Mouse (Mus musculus): ENCODE results near the gene Pcbd2. TPM values are rescaled to one million over a fixed set of nuclear protein-coding genes. Genes with fewer than 3 reads are reported as not detected.

The Pcbd2 gene
- polyA plus RNA-seq (2014; fragmentation: Nextera tagmentation; extraction: Ambion mirVana) = 59.1 and 64.6 TPM in 2 replicates

- no peaks in the 10 kb centered on the region for H3K4me1 ChIP-seq (ENCODE audit: control insufficient read depth, insufficient read depth, low read length)
Measured at GRCm38 (mm10) chr13:55727120-55727838, at the start of gene Pcbd2. Gene Pcbd2, plus strand, starts transcription at chr13:55727368.

GRCm38 (mm10) chr13:55682201-55682600 is 45.0 kb upstream of the Pcbd2 start:
- 0 out of 2 replicates have a peak, but pooled peaks cover 7% of the 10 kb centered on the region for H3K4me1 ChIP-seq (ENCODE audit: control insufficient read depth, insufficient read depth, low read length)
- no peak overlapping the region for H3K9ac ChIP-seq (ENCODE audit: low read depth, low read length)
- H3K4me2 ChIP-seq = no peak overlapping the region
- H3K36me3 ChIP-seq (ENCODE audit: control insufficient read depth, insufficient read depth, low read length) = peaks cover 11% of the 10 kb centered on the region
- WGBS (ENCODE audit: insufficient replicate concordance) = 86% methylated on average over 9 of the region's 9 CpGs
- H3K4me3 ChIP-seq (ENCODE audit: low read depth, low read length) = no peak overlapping the region
- H3K27ac ChIP-seq (ENCODE audit: low read depth, low read length) = no peak overlapping the region
- no peaks in the 10 kb centered on the region for H3K9me3 ChIP-seq (replicated peaks; ENCODE audit: control insufficient read depth, low read length)
- H3K27me3 ChIP-seq (ENCODE audit: control insufficient read depth, insufficient read depth, low read length) = no peaks in the 10 kb centered on the region
- no peak for ATAC-seq (replicated peaks; ENCODE audit: insufficient number of reproducible peaks, low FRiP score, low TSS enrichment)

More at GRCm38 (mm10) chr13:55727120-55727838, at the start of gene Pcbd2:
- no peaks in the 10 kb centered on the region for H3K27me3 ChIP-seq (ENCODE audit: control insufficient read depth, insufficient read depth, low read length)
- peak within 1 kb of the TSS; percentile 85 for H3K9ac ChIP-seq (ENCODE audit: low read depth, low read length)
- peak; percentile 89 for ATAC-seq (replicated peaks; ENCODE audit: insufficient number of reproducible peaks, low FRiP score, low TSS enrichment)
- WGBS (ENCODE audit: insufficient replicate concordance) = under 1% methylated on average over 62 of the region's 73 CpGs
- H3K9me3 ChIP-seq (replicated peaks; ENCODE audit: control insufficient read depth, low read length) = no peaks in the 10 kb centered on the region
- peaks cover 5% of the 10 kb centered on the region; the same call in 1 of the 2 replicates for H3K36me3 ChIP-seq (ENCODE audit: control insufficient read depth, insufficient read depth, low read length)
- peak within 1 kb of the TSS; percentile 96 for H3K27ac ChIP-seq (ENCODE audit: low read depth, low read length)
- peak within 1 kb of the TSS; percentile 71 for H3K4me2 ChIP-seq
- H3K4me3 ChIP-seq (ENCODE audit: low read depth, low read length) = peak within 1 kb of the TSS; percentile 65

GRCm38 (mm10) chr13:55683581-55683980 is 43.6 kb upstream of the Pcbd2 start:
- Histone ChIP-seq H3K4me1 (ENCODE audit: control insufficient read depth, insufficient read depth, low read length) (peaks cover 15% of the 10 kb centered on the region; the same call in 1 of the 2 replicates), H3K36me3 (ENCODE audit: control insufficient read depth, insufficient read depth, low read length) (peaks cover 8% of the 10 kb centered on the region; the same call in 1 of the 2 replicates), H3K4me3 (ENCODE audit: low read depth, low read length) (no peak overlapping the region), H3K4me2 (no peak overlapping the region), H3K27ac (ENCODE audit: low read depth, low read length) (no peak overlapping the region), H3K9me3 (replicated peaks; ENCODE audit: control insufficient read depth, low read length) (no peaks in the 10 kb centered on the region), H3K27me3 (ENCODE audit: control insufficient read depth, insufficient read depth, low read length) (no peaks in the 10 kb centered on the region), H3K9ac (ENCODE audit: low read depth, low read length) (no peak overlapping the region)
- no peak for ATAC-seq (replicated peaks; ENCODE audit: insufficient number of reproducible peaks, low FRiP score, low TSS enrichment)
- 67% methylated on average over 3 of the region's 3 CpGs for WGBS (ENCODE audit: insufficient replicate concordance)

- H3K4me1 ChIP-seq (ENCODE audit: control insufficient read depth, insufficient read depth, low read length) = peaks cover 15% of the 10 kb centered on the region; the same call in 1 of the 2 replicates
- no peaks in the 10 kb centered on the region for H3K36me3 ChIP-seq (ENCODE audit: control insufficient read depth, insufficient read depth, low read length)
- no peak overlapping the region for H3K4me3 ChIP-seq (ENCODE audit: low read depth, low read length)
- no peaks in the 10 kb centered on the region for H3K27me3 ChIP-seq (ENCODE audit: control insufficient read depth, insufficient read depth, low read length)
- ATAC-seq (replicated peaks; ENCODE audit: insufficient number of reproducible peaks, low FRiP score, low TSS enrichment) = no peak; the same call in 1 of the 2 replicates
- 0 out of 2 replicates have a peak overlapping the region, but pooled peaks have one; percentile 49 for H3K9ac ChIP-seq (ENCODE audit: low read depth, low read length)
- no peak overlapping the region; the same call in 1 of the 2 replicates for H3K4me2 ChIP-seq
- whole genome bisulfite sequencing (ENCODE audit: insufficient replicate concordance) = 51% methylated on average over 9 of the region's 9 CpGs
- H3K27ac ChIP-seq (ENCODE audit: low read depth, low read length) = no peak overlapping the region
- no peaks in the 10 kb centered on the region for H3K9me3 ChIP-seq (replicated peaks; ENCODE audit: control insufficient read depth, low read length)
Measured at GRCm38 (mm10) chr13:55686107-55686633, 41.0 kb upstream of the Pcbd2 start.

- Histone ChIP-seq H3K9ac (ENCODE audit: low read depth, low read length) (peak overlapping the region; percentile 28; the same call in 1 of the 2 replicates), H3K4me3 (ENCODE audit: low read depth, low read length) (no peak overlapping the region)
- 54% methylated on average over 4 of the region's 4 CpGs for WGBS (ENCODE audit: insufficient replicate concordance)
Measured at GRCm38 (mm10) chr13:55687927-55688602, 39.1 kb upstream of the Pcbd2 start.

GRCm38 (mm10) chr13:55692535-55693242 is 34.5 kb upstream of the Pcbd2 start, which contains the start of gene B230219D22Rik:
Gene B230219D22Rik, plus strand, starts transcription at chr13:55693124.
- peak within 1 kb of the TSS; percentile 99 for H3K4me3 ChIP-seq (ENCODE audit: low read depth, low read length)
- H3K9ac ChIP-seq (ENCODE audit: low read depth, low read length) = peak within 1 kb of the TSS; percentile 100
- no peaks in the 10 kb centered on the region for H3K36me3 ChIP-seq (ENCODE audit: control insufficient read depth, insufficient read depth, low read length)
- peaks cover 15% of the 10 kb centered on the region for H3K4me1 ChIP-seq (ENCODE audit: control insufficient read depth, insufficient read depth, low read length)
- H3K27me3 ChIP-seq (ENCODE audit: control insufficient read depth, insufficient read depth, low read length) = no peaks in the 10 kb centered on the region
- peak within 1 kb of the TSS; percentile 74 for H3K4me2 ChIP-seq
- peak; percentile 95 for ATAC-seq (replicated peaks; ENCODE audit: insufficient number of reproducible peaks, low FRiP score, low TSS enrichment)
- 2% methylated on average over 47 of the region's 51 CpGs for WGBS (ENCODE audit: insufficient replicate concordance)
- no peaks in the 10 kb centered on the region for H3K9me3 ChIP-seq (replicated peaks; ENCODE audit: control insufficient read depth, low read length)
- peak within 1 kb of the TSS; percentile 99 for H3K27ac ChIP-seq (ENCODE audit: low read depth, low read length)

More at GRCm38 (mm10) chr13:55687927-55688602, 39.1 kb upstream of the Pcbd2 start:
- H3K27ac ChIP-seq (ENCODE audit: low read depth, low read length) = peak overlapping the region; percentile 59
- peaks cover 15% of the 10 kb centered on the region; the same call in 1 of the 2 replicates for H3K4me1 ChIP-seq (ENCODE audit: control insufficient read depth, insufficient read depth, low read length)
- ATAC-seq (replicated peaks; ENCODE audit: insufficient number of reproducible peaks, low FRiP score, low TSS enrichment) = no peak
- no peaks in the 10 kb centered on the region for H3K9me3 ChIP-seq (replicated peaks; ENCODE audit: control insufficient read depth, low read length)
- no peaks in the 10 kb centered on the region for H3K36me3 ChIP-seq (ENCODE audit: control insufficient read depth, insufficient read depth, low read length)
- no peak overlapping the region for H3K4me2 ChIP-seq
- no peaks in the 10 kb centered on the region for H3K27me3 ChIP-seq (ENCODE audit: control insufficient read depth, insufficient read depth, low read length)

GRCm38 (mm10) chr13:55693243-55693721 is 33.9 kb upstream of the Pcbd2 start:
- ATAC-seq (replicated peaks; ENCODE audit: insufficient number of reproducible peaks, low FRiP score, low TSS enrichment) = peak; percentile 62
- Histone ChIP-seq H3K4me3 (ENCODE audit: low read depth, low read length) (peak overlapping the region; percentile 99), H3K36me3 (ENCODE audit: control insufficient read depth, insufficient read depth, low read length) (no peaks in the 10 kb centered on the region), H3K9me3 (replicated peaks; ENCODE audit: control insufficient read depth, low read length) (no peaks in the 10 kb centered on the region), H3K27ac (ENCODE audit: low read depth, low read length) (peak overlapping the region; percentile 99), H3K9ac (ENCODE audit: low read depth, low read length) (peak overlapping the region; percentile 100), H3K4me1 (ENCODE audit: control insufficient read depth, insufficient read depth, low read length) (peaks cover 12% of the 10 kb centered on the region), H3K27me3 (ENCODE audit: control insufficient read depth, insufficient read depth, low read length) (no peaks in the 10 kb centered on the region), H3K4me2 (peak overlapping the region; percentile 74)
- WGBS (ENCODE audit: insufficient replicate concordance) = under 1% methylated on average over 64 of the region's 70 CpGs

GRCm38 (mm10) chr13:55694110-55694509 is 33.1 kb upstream of the Pcbd2 start:
- 19% methylated on average over 8 of the region's 8 CpGs for WGBS (ENCODE audit: insufficient replicate concordance)
- Histone ChIP-seq H3K4me2 (peak overlapping the region; percentile 74), H3K27me3 (ENCODE audit: control insufficient read depth, insufficient read depth, low read length) (no peaks in the 10 kb centered on the region), H3K27ac (ENCODE audit: low read depth, low read length) (no peak overlapping the region), H3K9ac (ENCODE audit: low read depth, low read length) (peak overlapping the region; percentile 100), H3K4me3 (ENCODE audit: low read depth, low read length) (peak overlapping the region; percentile 99), H3K4me1 (ENCODE audit: control insufficient read depth, insufficient read depth, low read length) (peaks cover 12% of the 10 kb centered on the region), H3K9me3 (replicated peaks; ENCODE audit: control insufficient read depth, low read length) (no peaks in the 10 kb centered on the region), H3K36me3 (ENCODE audit: control insufficient read depth, insufficient read depth, low read length) (peaks cover 2% of the 10 kb centered on the region)
- no peak for ATAC-seq (replicated peaks; ENCODE audit: insufficient number of reproducible peaks, low FRiP score, low TSS enrichment)

All from heart, embryonic 11.5 days (tissue).